Mouse (Mus musculus): ENCODE data around the gene Asxl2.

GRCm38 (mm10) chr12:3393140-3393539 lies 33.5 kb upstream of the Asxl2 start:
- TF ChIP-seq CTCF (IDR thresholded peaks at IDR 0.05; ENCODE audit: borderline replicate concordance, control insufficient read depth, extremely low read depth, insufficient read depth, low read length, poor library complexity) = no peak
- no peak for TF ChIP-seq POLR2A (IDR thresholded peaks at IDR 0.05; ENCODE audit: control insufficient read depth, extremely low read depth, insufficient read depth, low read length, poor library complexity)
